Mouse (Mus musculus) layer of hippocampus, postnatal 10 days (tissue): Measurements from ENCODE around the gene Uba6. TPM values are rescaled to one million over a fixed set of nuclear protein-coding genes. Genes with fewer than 3 reads are reported as not detected.
A peak's percentile ranks its signal among the peaks of the same experiment; 100 is the strongest.

Experiments
- DNase-seq, 2 experiments: peaks; one replicate each; pipeline ENCODE4 v3.0.0; 2021; ENCODE audit warnings: low spot score in 2 of 2
- total RNA-seq, 2 experiments: library from RNA; stranded (reverse); gene quantifications; 2 replicates each; pipeline ENCODE4 v1.2.3; 2021

The Uba6 gene
- total RNA-seq, 2 experiments from 2014 or later: 16.7 to 18.3 TPM

DNA sequence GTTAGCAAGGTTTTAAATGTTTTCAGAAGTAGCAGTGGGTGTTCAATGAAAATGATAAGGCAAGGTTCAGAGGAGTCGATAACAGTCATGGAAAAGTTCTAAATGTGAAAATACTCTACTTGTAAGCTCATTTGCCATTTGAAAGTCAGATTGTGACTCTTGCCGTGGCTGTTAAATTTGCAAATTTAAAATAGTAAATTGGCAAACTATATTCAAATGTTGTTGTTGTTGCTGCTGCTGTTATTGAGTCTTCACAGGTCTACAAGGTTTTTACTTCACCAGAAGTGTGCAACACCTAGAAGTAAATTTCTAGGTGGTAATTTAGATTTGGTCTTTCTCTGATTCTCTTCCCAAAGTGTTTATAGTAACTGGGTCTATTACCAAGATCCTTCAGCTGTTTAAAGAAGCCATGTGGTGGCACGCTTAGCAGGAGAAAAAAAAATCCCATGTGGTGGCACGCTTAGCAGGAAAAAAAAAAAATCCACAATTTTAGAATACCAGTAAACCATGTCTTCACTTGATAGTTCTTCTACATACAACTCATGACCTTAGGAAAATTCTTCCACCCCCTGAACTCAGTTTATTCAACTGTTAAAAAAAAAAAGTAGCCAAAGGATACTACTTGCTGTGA, 99.7 kb downstream of the Uba6 start:
- no peak for DNase-seq

DNA sequence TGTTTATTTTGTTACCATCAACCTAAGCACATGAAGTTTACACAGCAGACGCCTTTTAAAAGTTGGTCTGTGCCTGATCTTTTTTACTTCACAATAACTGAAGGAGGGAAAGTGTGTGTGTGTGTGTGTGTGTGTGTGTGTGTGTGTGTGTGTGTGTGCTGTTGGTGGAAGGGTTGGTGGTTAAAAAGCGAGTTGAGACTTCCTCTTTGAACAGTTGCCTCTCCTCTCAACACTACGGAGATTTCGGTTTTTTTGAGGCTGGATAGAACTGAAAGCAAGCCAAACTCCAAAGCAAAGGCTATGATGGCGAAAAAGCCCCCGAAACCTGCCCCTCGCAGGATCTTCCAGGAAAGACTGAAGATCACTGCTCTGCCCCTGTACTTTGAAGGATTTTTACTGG, 101.1 kb downstream of the Uba6 start, which contains the start of gene Stap1:
Stap1 (plus strand) TSS at position 209 of the 400 bp plus-strand sequence.
- no peak for DNase-seq

- DNase-seq: no peak
These were observed 103.5 kb downstream of the Uba6 start for GRCm38 (mm10) chr5:86069121-86069520.

DNA sequence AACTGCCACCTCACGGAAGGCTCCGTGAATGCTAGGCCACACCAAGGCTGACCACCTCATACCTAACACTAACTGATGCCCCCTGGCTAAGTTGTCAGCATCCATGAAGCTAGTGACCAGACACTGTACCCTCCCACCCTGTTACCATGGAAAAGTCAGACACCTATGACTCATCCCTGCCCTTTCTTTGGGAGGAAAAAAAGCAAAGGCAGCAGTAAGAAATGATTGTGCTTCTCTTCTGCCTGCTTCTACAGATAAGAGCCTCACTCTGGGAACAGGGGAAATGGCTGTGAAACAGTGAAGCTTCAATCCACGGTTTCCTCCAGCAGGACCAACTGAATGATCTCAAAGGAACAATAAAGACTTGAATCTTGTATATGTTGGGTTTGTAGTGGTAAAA, 104.2 kb downstream of the Uba6 start:
- no peak for DNase-seq

DNA sequence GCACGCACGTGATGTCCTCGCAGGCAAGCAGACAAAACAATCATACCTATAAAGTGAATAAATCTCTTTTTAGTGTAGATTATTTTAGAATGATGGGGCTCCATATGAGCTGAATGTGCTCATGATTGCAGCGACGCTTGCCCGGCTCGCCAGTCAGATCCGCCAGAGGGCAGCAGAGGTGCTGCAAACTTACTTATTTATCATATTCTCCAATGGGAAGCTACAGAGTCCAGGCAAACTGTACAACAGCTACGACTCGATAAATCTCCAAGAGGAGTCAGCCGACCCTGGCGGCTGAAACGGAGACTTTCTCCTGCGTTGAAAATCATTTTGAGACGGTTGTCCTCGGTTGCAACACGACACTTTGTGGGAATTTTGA, 106.1 kb downstream of the Uba6 start:
- peak; percentile 90 to 92 for DNase-seq

GRCm38 (mm10) chr5:86065876-86066550, 106.6 kb downstream of the Uba6 start:
- no peak for DNase-seq

- DNase-seq: peak; percentile 92 to 95
These were observed 107.3 kb downstream of the Uba6 start, which contains the start of gene Cenpc1 for GRCm38 (mm10) chr5:86065101-86065875. Gene Cenpc1 (minus strand): TSS chr5:86065583.

DNA sequence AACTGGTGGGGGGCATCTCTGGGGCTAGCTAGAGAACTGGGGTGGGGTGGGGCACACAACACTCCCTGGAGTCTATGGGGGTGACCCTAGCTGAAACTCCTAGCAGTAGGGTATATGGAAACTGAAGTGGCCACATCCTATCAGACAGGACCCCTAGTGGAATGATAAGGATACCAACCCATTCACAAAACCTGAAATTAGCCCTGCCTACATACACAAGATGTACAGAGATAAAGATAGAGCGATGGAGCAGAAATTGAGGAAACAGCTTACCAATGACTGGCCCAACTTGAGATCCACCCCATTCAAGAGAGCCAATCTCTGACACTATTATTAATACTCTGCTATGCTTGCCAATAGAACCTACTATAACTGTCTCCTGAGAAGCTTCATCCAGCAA, 109.1 kb downstream of the Uba6 start:
- DNase-seq: no peak

Other genes with a start within 250 kb of the Uba6 start
- gene Cenpc1, start 107.2 kb downstream of the Uba6 start, total RNA-seq: 10 to 100 TPM; 26.7 to 28.1 TPM
- not detected for gene Stap1, start 101.1 kb downstream of the Uba6 start, total RNA-seq
- not detected for gene Gnrhr, start 25.1 kb upstream of the Uba6 start, total RNA-seq
- gene Tmprss11c, start 116.5 kb upstream of the Uba6 start, total RNA-seq: not detected
- not detected for gene Tmprss11d, start 200.6 kb upstream of the Uba6 start, total RNA-seq